Mouse (Mus musculus) stomach, embryonic 16.5 days (tissue): ENCODE measurements around the gene Srrm4. TPM values are rescaled to one million over a fixed set of nuclear protein-coding genes. Genes with fewer than 3 reads are reported as not detected.

Experiments
- ATAC-seq: fragments of 200-750 bp; cut with Nextera tagmentation; 2 replicates; pipeline ENCODE4 v1.8.0; 2017; ENCODE audit warnings: moderate number of reproducible peaks, moderate TSS enrichment; ENCODE audit not compliant: insufficient read depth, low FRiP score
- H3K27ac ChIP-seq: fragments of 300-500 bp; sonication (generic); 2 replicates; pipeline ENCODE4 v1.5.1; 2014; ENCODE audit warnings: low read length
- H3K27me3 ChIP-seq: fragments of 300-500 bp; sonication (generic); 2 replicates; pipeline ENCODE4 v1.6.1; 2014; ENCODE audit warnings: low read length, control low read depth, mixed read lengths; ENCODE audit not compliant: control insufficient read depth, insufficient read depth
- H3K36me3 ChIP-seq: fragments of 300-500 bp; sonication (generic); 2 replicates; pipeline ENCODE4 v1.6.1; 2014; ENCODE audit warnings: low read length; ENCODE audit not compliant: control insufficient read depth, insufficient read depth
- H3K4me1 ChIP-seq: fragments of 300-500 bp; sonication (generic); 2 replicates; pipeline ENCODE4 v1.6.1; 2014; ENCODE audit warnings: low read length, control low read depth, mixed read lengths; ENCODE audit not compliant: control insufficient read depth, insufficient read depth
- H3K4me2 ChIP-seq: fragments of 300-500 bp; sonication (generic); 2 replicates; pipeline ENCODE4 v1.6.1; 2014; ENCODE audit warnings: low read depth, low read length, mixed read lengths
- H3K4me3 ChIP-seq: fragments of 300-500 bp; sonication (generic); replicated peaks from 2 replicates; pipeline ENCODE4 v1.5.1; 2014; ENCODE audit warnings: mild to moderate bottlenecking, low read length
- H3K9ac ChIP-seq: fragments of 300-500 bp; sonication (generic); 2 replicates; pipeline ENCODE4 v1.6.1; 2014; ENCODE audit warnings: low read length
- H3K9me3 ChIP-seq: fragments of 300-500 bp; sonication (generic); replicated peaks from 2 replicates; pipeline ENCODE4 v1.6.1; 2016; ENCODE audit warnings: low read length, control low read depth; ENCODE audit not compliant: control insufficient read depth
- WGBS: fragments of 180-500 bp; shearing (Covaris S2); extraction: QIAGEN DNeasy Blood & Tissue Kit; methylation state at CpG from one replicate; pipeline ENCODE4 v1.1.7; 2014; 5-methylcytosine and 5-hydroxymethylcytosine counted together
- polyA plus RNA-seq: library from polyadenylated mRNA; unstranded; fragments of >200 nt; fragmentation: Nextera tagmentation; extraction: Ambion mirVana; gene quantifications from 2 replicates; pipeline ENCODE4 v1.2.1, GENCODE M21; 2015

Gene Srrm4
- polyA plus RNA-seq, 1 experiment from 2014 or later: 1.3 TPM

DNA sequence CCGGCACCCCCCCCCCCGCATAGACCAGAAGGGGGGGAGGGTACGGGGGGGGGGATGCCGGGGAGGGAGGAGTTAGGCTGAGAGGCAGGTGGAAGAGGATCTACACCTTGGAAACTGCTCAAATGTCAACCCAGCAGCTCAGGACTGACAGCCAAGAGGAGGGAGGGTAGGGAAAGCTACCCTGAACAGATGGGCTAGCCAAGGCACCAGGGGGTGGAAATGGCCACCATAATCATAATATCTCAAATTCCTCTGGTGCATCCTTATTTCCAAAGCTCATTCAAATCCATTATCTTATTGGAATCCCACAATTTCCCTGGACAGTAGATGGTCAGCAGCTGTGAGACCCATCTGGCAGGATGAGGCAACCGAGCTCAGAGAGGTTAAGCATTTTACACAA lies 19.7 kb downstream of the Srrm4 start:
- H3K9me3 ChIP-seq: no peaks in the 10 kb centered on the region
- ATAC-seq: no peak
- no peak overlapping the region for H3K4me3 ChIP-seq
- no peak overlapping the region for H3K27ac ChIP-seq
- no peaks in the 10 kb centered on the region for H3K27me3 ChIP-seq
- H3K4me1 ChIP-seq: no peaks in the 10 kb centered on the region
- 26% methylated on average over 5 of the region's 5 CpGs for WGBS
- no peak overlapping the region for H3K4me2 ChIP-seq
- H3K9ac ChIP-seq: no peak overlapping the region
- H3K36me3 ChIP-seq: no peaks in the 10 kb centered on the region

GRCm38 (mm10) chr5:116571232-116571861 lies 20.3 kb downstream of the Srrm4 start:
- Histone ChIP-seq H3K9ac (no peak overlapping the region), H3K27ac (no peak overlapping the region), H3K4me2 (no peak overlapping the region), H3K4me3 (no peak overlapping the region), H3K27me3 (no peaks in the 10 kb centered on the region), H3K9me3 (no peaks in the 10 kb centered on the region), H3K36me3 (no peaks in the 10 kb centered on the region), H3K4me1 (no peaks in the 10 kb centered on the region)
- 13% methylated on average over 22 of the region's 22 CpGs for WGBS
- no peak; the same call in 1 of the 2 replicates for ATAC-seq

DNA sequence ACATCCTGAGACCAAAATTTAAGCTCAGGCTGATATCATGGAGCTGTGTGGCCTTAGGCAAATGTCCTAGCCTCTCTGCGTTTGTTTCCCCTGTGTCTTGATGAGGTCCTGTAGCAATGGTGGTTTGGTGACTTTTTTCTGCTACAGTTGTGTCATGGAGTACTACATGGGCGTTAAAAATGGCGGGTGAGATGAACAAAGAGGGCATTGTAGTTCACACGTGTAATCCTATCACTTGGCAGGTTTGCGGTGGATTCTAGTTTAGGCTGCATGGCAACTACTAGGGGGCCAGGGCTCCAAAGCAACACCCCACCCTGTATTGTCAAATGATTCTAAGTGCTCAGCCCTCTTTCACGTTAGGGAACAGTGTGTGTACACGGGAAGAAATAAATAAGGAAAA lies 21.1 kb downstream of the Srrm4 start:
- H3K27ac ChIP-seq: no peak overlapping the region
- WGBS: 66% methylated on average over 7 of the region's 7 CpGs
- no peak for ATAC-seq

DNA sequence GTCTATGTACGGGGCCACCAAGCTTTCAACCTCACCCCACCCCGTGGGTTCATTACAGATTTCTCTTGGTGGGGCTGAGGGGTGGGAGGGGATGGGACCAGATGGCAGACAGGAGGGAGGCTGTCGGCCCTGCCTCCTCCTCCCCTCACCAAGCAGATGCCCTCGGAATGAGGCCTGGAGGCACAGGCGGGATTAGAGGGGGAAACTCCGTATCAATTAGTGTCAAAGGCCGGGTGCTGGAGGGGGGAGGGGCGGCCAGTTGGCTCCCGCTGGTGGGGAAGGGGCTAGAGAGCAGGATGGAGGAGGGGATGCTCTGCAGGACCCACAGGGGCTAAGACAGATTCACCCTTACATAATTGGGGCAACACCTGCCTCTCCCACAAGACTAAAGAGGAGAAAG lies 22.0 kb downstream of the Srrm4 start:
- H3K27me3 ChIP-seq: no peaks in the 10 kb centered on the region
- no peaks in the 10 kb centered on the region for H3K36me3 ChIP-seq
- peak; percentile 66 for ATAC-seq
- no peak overlapping the region for H3K4me2 ChIP-seq
- WGBS: 4% methylated on average over 9 of the region's 9 CpGs
- no peak overlapping the region for H3K4me3 ChIP-seq
- H3K4me1 ChIP-seq: no peaks in the 10 kb centered on the region
- H3K9me3 ChIP-seq: no peaks in the 10 kb centered on the region
- H3K27ac ChIP-seq: no peak overlapping the region
- no peak overlapping the region for H3K9ac ChIP-seq

More for the DNA sequence above, 21.1 kb downstream of the Srrm4 start:
- no peaks in the 10 kb centered on the region for H3K4me1 ChIP-seq
- no peaks in the 10 kb centered on the region for H3K9me3 ChIP-seq
- no peak overlapping the region for H3K4me2 ChIP-seq
- no peak overlapping the region for H3K9ac ChIP-seq
- no peaks in the 10 kb centered on the region for H3K36me3 ChIP-seq
- H3K27me3 ChIP-seq: no peaks in the 10 kb centered on the region
- no peak overlapping the region for H3K4me3 ChIP-seq

DNA sequence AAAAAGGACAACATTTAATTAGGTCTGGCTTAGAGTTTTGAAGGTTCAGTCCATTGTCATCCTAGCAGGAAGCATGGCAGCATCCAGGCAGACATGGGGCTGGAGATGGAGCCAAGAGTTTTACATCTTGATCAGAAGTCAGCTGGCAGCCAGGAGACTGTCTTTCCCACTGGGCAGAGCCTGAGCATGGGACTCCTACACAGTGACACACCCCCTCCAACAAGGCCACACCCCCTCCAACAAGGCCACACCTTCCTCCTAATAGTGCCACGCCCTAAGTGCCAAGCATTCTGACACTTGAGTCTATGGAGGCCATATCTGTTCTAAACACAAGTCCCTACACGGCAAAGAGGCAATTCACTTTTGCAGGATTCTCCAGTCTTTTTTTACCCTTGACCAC lies 23.6 kb downstream of the Srrm4 start:
- H3K9me3 ChIP-seq: no peaks in the 10 kb centered on the region
- no peaks in the 10 kb centered on the region for H3K36me3 ChIP-seq
- H3K27me3 ChIP-seq: no peaks in the 10 kb centered on the region
- no peak for ATAC-seq
- H3K27ac ChIP-seq: no peak overlapping the region
- no peak overlapping the region for H3K9ac ChIP-seq
- H3K4me1 ChIP-seq: no peaks in the 10 kb centered on the region
- 77% methylated on average over 2 of the region's 2 CpGs for WGBS
- H3K4me2 ChIP-seq: no peak overlapping the region
- H3K4me3 ChIP-seq: no peak overlapping the region

DNA sequence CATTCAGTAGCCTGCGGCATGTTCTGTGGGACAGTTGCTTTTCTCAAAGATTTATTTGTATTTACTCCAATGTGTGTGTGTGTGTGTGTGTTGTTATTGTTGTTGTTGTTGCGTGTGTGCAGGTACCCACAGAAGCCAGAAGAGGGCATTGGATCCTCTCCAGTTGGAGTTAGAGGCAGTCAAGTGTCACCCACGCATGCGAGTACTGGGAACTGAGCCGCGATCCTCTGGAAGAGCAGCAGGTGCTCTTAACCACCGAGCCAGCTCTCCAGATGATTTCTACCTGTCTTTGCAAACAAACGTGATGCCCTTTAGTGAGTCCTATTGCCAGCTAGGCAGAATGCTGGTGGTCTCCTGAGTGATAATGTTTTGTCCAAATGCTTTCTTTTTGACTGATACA lies 24.3 kb downstream of the Srrm4 start:
- ATAC-seq: no peak
- Histone ChIP-seq H3K27me3 (no peaks in the 10 kb centered on the region), H3K4me2 (no peak overlapping the region), H3K27ac (no peak overlapping the region), H3K4me1 (no peaks in the 10 kb centered on the region), H3K9ac (no peak overlapping the region), H3K36me3 (no peaks in the 10 kb centered on the region), H3K4me3 (no peak overlapping the region), H3K9me3 (no peaks in the 10 kb centered on the region)
- 87% methylated on average over 8 of the region's 8 CpGs for WGBS

DNA sequence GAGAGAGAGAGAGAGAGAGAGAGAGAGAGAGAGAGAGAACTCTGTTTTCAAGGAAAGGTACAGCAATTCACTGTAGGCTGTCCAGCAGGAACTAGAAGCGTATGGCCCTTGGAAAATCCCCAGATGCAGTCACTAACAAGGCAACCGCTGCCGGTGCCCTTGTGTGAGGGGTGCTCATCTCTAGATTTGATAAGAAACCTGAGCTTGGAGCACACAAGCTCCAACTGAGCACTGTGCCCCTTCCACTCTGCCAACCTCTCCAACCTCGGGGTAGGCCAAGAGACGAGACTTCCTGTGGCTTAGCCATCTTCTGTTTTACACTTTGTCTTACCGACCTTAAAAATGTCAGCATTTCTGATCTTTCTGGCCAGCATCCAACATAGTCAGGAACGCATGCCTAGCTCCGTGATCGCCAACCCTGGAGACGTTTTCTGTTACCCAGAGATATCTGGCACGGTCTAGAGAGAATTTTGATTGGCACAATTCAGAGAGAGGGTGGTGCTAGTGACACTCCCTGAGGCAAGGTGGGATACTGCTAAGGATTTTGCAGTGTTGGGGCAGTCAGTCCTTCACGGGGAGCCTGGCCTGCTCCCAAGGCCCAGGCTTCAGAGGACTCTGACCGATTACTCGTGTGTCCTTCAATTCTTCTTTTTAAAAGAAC lies 25.1 kb downstream of the Srrm4 start:
- no peak overlapping the region for H3K4me2 ChIP-seq
- no peak overlapping the region for H3K9ac ChIP-seq
- 76% methylated on average over 14 of the region's 14 CpGs for WGBS
- no peak overlapping the region for H3K4me3 ChIP-seq
- H3K9me3 ChIP-seq: no peaks in the 10 kb centered on the region
- no peaks in the 10 kb centered on the region for H3K36me3 ChIP-seq
- H3K4me1 ChIP-seq: no peaks in the 10 kb centered on the region
- ATAC-seq: no peak
- no peaks in the 10 kb centered on the region for H3K27me3 ChIP-seq
- H3K27ac ChIP-seq: no peak overlapping the region

- Histone ChIP-seq H3K9ac (no peak overlapping the region), H3K4me2 (no peak overlapping the region), H3K36me3 (no peaks in the 10 kb centered on the region), H3K4me1 (no peaks in the 10 kb centered on the region), H3K27me3 (no peaks in the 10 kb centered on the region), H3K27ac (no peak overlapping the region), H3K4me3 (no peak overlapping the region), H3K9me3 (no peaks in the 10 kb centered on the region)
- ATAC-seq: no peak
- 85% methylated on average over 9 of the region's 9 CpGs for WGBS
These were observed 26.0 kb downstream of the Srrm4 start for GRCm38 (mm10) chr5:116565573-116565972.

GRCm38 (mm10) chr5:116564391-116564790 lies 27.2 kb downstream of the Srrm4 start:
- no peak overlapping the region for H3K4me2 ChIP-seq
- no peak for ATAC-seq
- H3K36me3 ChIP-seq: no peaks in the 10 kb centered on the region
- H3K4me1 ChIP-seq: no peaks in the 10 kb centered on the region
- no peak overlapping the region for H3K27ac ChIP-seq
- H3K4me3 ChIP-seq: no peak overlapping the region
- 80% methylated on average over 3 of the region's 3 CpGs for WGBS
- H3K9me3 ChIP-seq: no peaks in the 10 kb centered on the region
- H3K9ac ChIP-seq: no peak overlapping the region
- H3K27me3 ChIP-seq: no peaks in the 10 kb centered on the region
